Mouse (Mus musculus) spleen, adult 2 months (tissue): ENCODE results near the gene Prame.
"Not testable (repeated sequence)": the region's sequence is repeated elsewhere in the genome, so short reads cannot be mapped to it uniquely, and the experiment has no call there.

ENCODE experiments used
- CTCF ChIP-seq: fragments of 200-500 bp; IDR thresholded peaks from 2 replicates; pipeline ENCODE4 v1.5.1; 2011; ENCODE audit warnings: mild to moderate bottlenecking, inconsistent platforms; ENCODE audit not compliant: insufficient read depth, insufficient read length, insufficient replicate concordance; ENCODE audit errors: extremely low read depth
- POLR2A ChIP-seq: fragments of 200-500 bp; IDR thresholded peaks from 2 replicates; pipeline ENCODE4 v1.6.1; 2011; ENCODE audit warnings: low read depth, low read length, inconsistent platforms

GRCm38 (mm10) chrX:135564934-135565333 is 62.6 kb downstream of the Prame start:
- TF ChIP-seq POLR2A, CTCF: not testable (repeated sequence)
